Mouse (Mus musculus) midbrain, embryonic 15.5 days (tissue): ENCODE results near the gene Mtss1l. TPM values are rescaled to one million over a fixed set of nuclear protein-coding genes. Genes with fewer than 3 reads are reported as not detected.
A peak's percentile ranks its signal among the peaks of the same experiment; 100 is the strongest.

Experiments
- ATAC-seq: fragments of 200-750 bp; cut with Nextera tagmentation; replicated peaks from 2 replicates; pipeline ENCODE4 v1.8.0; 2017; ENCODE audit warnings: moderate TSS enrichment
- H3K27ac ChIP-seq: fragments of 300-500 bp; sonication (generic); 2 replicates; pipeline ENCODE4 v1.5.1; 2015; ENCODE audit warnings: mild to moderate bottlenecking, inconsistent platforms
- H3K27me3 ChIP-seq: fragments of 300-500 bp; sonication (generic); replicated peaks from 2 replicates; pipeline ENCODE4 v1.6.1; 2015; ENCODE audit warnings: inconsistent platforms
- H3K36me3 ChIP-seq: fragments of 300-500 bp; sonication (generic); replicated peaks from 2 replicates; pipeline ENCODE4 v1.6.1; 2015; ENCODE audit warnings: inconsistent platforms
- H3K4me1 ChIP-seq: fragments of 300-500 bp; sonication (generic); 2 replicates; pipeline ENCODE4 v1.6.1; 2015; ENCODE audit warnings: inconsistent platforms
- H3K4me2 ChIP-seq: fragments of 300-500 bp; sonication (generic); 2 replicates; pipeline ENCODE4 v1.6.1; 2015; ENCODE audit warnings: inconsistent platforms, mild to moderate bottlenecking, moderate library complexity
- H3K4me3 ChIP-seq: fragments of 300-500 bp; sonication (generic); 2 replicates; pipeline ENCODE4 v1.5.1; 2015; ENCODE audit warnings: mild to moderate bottlenecking, inconsistent platforms
- H3K9ac ChIP-seq: fragments of 300-500 bp; sonication (generic); 2 replicates; pipeline ENCODE4 v1.6.1; 2015; ENCODE audit warnings: mild to moderate bottlenecking, inconsistent platforms
- H3K9me3 ChIP-seq: fragments of 300-500 bp; sonication (generic); 2 replicates; pipeline ENCODE4 v1.6.1; 2016; ENCODE audit warnings: inconsistent platforms
- WGBS: fragments of 180-500 bp; shearing (Covaris S2); methylation state at CpG from one replicate; pipeline ENCODE4 v1.1.7; 2015; ENCODE audit warnings: mixed read lengths; 5-methylcytosine and 5-hydroxymethylcytosine counted together
- polyA plus RNA-seq: library from polyadenylated mRNA; unstranded; fragments of >200 nt; fragmentation: Nextera tagmentation; extraction: Ambion mirVana; gene quantifications from 2 replicates; pipeline ENCODE4 v1.2.1, GENCODE M21; 2015

Mtss1l gene
- polyA plus RNA-seq, 1 experiment from 2014 or later: 45.7 TPM

DNA sequence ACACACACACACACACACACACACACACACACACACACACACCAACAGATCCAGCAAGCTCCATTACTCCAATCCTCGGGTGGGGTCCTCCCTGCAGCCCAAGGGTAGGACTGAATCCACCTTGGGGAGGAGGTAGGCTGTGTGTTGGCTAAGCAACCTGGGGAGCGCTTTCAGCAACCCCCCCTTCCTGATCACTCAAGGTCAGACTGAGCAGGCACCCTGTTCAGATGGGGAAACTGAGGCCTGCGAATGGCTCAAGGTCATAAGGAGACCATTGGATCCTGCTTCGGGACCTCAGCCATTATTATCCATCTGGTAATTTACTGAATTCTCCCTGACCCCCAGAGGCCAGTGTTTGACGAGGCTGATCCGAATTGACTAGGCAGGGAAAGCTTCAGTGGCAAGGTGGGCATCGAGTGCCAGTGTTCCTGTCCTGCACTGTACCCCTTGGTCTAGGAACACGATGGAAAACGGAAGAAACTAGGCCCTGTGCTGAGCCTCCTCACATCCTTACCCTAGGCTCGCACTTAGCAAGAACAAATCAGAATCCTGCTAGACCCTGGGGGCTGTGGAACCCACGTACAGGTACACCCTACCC, 1.2 kb downstream of the Mtss1l start:
- Histone ChIP-seq H3K27ac (peak overlapping the region; percentile 94), H3K4me2 (peak overlapping the region; percentile 74), H3K36me3 (no peaks in the 10 kb centered on the region; the same call in 1 of the 2 replicates), H3K27me3 (no peaks in the 10 kb centered on the region), H3K9me3 (no peaks in the 10 kb centered on the region), H3K4me1 (peaks cover 72% of the 10 kb centered on the region), H3K9ac (peak overlapping the region; percentile 95), H3K4me3 (peak overlapping the region; percentile 81)
- peak; percentile 5; the same call in 1 of the 2 replicates for ATAC-seq
- WGBS: 37% methylated on average over 11 of the region's 11 CpGs

- H3K27me3 ChIP-seq: no peaks in the 10 kb centered on the region
- H3K27ac ChIP-seq: peak overlapping the region; percentile 56
- no peak for ATAC-seq
- H3K36me3 ChIP-seq: peaks cover 16% of the 10 kb centered on the region
- no peaks in the 10 kb centered on the region for H3K9me3 ChIP-seq
- H3K4me2 ChIP-seq: peak overlapping the region; percentile 74
- peaks cover 64% of the 10 kb centered on the region for H3K4me1 ChIP-seq
- H3K9ac ChIP-seq: no peak overlapping the region
- H3K4me3 ChIP-seq: no peak overlapping the region
- 79% methylated on average over 3 of the region's 3 CpGs for WGBS
Measured at GRCm38 (mm10) chr8:110724493-110724892, 3.2 kb downstream of the Mtss1l start.

DNA sequence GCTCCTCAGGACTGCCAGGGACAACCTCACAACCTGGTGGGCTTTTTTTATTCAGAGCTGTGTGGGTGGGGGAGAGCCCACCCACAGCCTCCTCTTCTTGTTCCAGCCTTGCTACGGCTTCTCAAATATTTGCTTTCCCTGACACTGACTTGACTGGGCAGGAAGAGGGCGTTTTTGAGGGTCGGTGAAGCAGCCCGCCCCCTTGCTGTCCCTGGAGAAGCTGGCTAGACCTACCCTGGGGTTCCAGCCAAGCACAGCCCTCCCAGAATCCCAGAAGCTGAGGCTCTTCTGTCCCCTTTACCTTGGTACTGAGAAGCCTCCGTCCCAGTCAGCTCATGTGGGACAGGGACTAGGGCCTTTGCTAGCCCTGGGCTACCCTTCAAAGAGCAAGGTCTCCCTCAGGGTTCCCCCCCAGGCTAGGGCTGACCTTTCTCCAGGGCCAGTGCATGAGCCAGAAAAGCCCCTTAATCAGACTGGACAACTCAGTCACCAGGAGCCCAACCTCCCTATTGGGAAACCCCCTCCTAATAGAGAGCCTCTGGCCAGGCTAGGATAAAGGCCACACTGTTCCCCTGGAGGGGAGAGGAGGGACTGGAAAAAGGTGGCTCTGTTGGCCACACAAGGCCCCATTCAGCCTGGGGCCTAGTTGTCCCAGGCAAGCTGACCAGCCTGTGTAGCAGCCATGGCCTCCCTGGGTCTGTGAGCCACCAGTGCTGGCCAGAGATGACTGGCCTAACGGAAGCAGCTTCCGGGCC, 4.0 kb downstream of the Mtss1l start:
- H3K4me1 ChIP-seq: peaks cover 56% of the 10 kb centered on the region
- no peak for ATAC-seq
- 37% methylated on average over 7 of the region's 7 CpGs for WGBS
- H3K4me3 ChIP-seq: no peak overlapping the region
- H3K36me3 ChIP-seq: peaks cover 24% of the 10 kb centered on the region
- H3K9ac ChIP-seq: no peak overlapping the region; the same call in 1 of the 2 replicates
- peak overlapping the region; percentile 74 for H3K4me2 ChIP-seq
- no peaks in the 10 kb centered on the region for H3K9me3 ChIP-seq
- H3K27me3 ChIP-seq: no peaks in the 10 kb centered on the region
- peak overlapping the region; percentile 56 for H3K27ac ChIP-seq

DNA sequence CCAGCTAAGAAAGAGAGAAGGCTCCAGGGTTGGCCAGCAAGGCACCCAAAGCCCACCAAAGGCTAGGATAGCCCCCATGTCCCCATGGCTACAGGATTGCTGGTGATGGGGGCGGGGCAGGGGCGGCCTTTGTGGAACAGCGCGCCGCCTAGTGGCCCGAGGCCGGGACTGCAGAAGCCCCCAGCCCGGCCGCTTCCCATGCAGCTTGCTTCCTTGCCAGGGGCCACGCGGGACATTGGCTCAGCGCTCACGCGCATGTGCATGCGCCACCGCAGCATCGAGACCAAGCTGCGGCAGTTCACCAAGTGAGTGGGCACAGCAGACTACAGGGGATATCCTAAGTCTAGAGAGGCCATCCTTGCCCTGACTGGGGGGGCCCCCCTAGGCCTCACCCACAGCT, 5.6 kb downstream of the Mtss1l start:
- ATAC-seq: peak; percentile 19; the same call in 1 of the 2 replicates
- no peak overlapping the region for H3K4me2 ChIP-seq
- H3K9ac ChIP-seq: no peak overlapping the region
- peaks cover 37% of the 10 kb centered on the region for H3K36me3 ChIP-seq
- H3K27ac ChIP-seq: no peak overlapping the region
- no peaks in the 10 kb centered on the region for H3K9me3 ChIP-seq
- H3K4me3 ChIP-seq: no peak overlapping the region
- 6% methylated on average over 18 of the region's 18 CpGs for WGBS
- H3K4me1 ChIP-seq: peaks cover 50% of the 10 kb centered on the region
- no peaks in the 10 kb centered on the region for H3K27me3 ChIP-seq

DNA sequence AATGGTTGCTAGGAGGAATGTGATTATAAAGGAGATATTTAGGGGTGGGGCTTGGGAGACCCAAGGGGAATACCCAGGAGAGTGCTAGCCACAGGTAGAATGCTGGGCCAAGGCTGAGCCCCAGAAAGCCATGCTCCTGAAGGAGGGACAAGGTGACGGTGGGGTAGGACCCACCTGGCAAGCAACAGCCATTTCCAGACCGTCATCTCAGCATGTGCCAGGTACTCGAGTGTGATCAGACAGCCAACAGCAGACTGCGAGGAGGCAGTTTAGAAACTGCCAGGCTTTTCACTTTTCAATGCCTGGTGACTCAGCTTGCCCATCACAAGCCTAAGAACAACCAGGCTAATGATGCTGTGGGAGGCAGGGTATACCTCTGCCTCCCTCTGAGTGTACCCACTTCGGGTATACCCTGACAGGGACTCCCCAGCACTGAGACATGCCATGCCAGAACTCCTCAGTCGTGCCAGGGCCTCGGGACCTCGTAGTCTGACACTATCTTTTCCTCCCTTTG, 10.1 kb downstream of the Mtss1l start:
- ATAC-seq: no peak
- H3K4me1 ChIP-seq: peaks cover 10% of the 10 kb centered on the region
- no peak overlapping the region for H3K4me3 ChIP-seq
- H3K27ac ChIP-seq: no peak overlapping the region
- H3K9me3 ChIP-seq: no peaks in the 10 kb centered on the region
- WGBS: 92% methylated on average over 8 of the region's 8 CpGs
- no peak overlapping the region for H3K4me2 ChIP-seq
- peaks cover 67% of the 10 kb centered on the region for H3K36me3 ChIP-seq
- H3K27me3 ChIP-seq: no peaks in the 10 kb centered on the region
- no peak overlapping the region for H3K9ac ChIP-seq

DNA sequence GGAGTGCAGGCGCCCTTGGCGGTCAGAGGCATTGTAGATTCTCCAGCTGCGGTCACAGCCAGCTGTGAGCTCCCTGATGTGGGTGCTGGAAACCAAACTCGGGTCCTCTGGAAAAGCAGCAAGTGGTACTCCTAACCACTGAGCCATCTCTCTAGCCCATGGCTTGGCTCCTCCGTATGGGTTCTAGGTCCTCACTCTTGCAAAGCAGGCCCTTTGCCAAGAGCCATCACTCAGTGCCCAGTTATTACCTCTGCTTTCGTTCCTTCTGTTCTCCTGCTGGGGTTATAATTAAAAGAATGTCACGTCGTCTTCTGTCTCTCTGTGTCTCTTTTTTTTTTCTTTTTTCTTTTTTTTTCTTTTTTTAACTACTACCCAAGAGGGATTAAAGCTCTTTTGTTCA, 11.8 kb downstream of the Mtss1l start:
- no peaks in the 10 kb centered on the region for H3K9me3 ChIP-seq
- H3K27ac ChIP-seq: no peak overlapping the region
- H3K27me3 ChIP-seq: no peaks in the 10 kb centered on the region
- no peaks in the 10 kb centered on the region for H3K4me1 ChIP-seq
- no peak for ATAC-seq
- 92% methylated on average over 8 of the region's 8 CpGs for WGBS
- H3K36me3 ChIP-seq: peaks cover 82% of the 10 kb centered on the region
- H3K9ac ChIP-seq: no peak overlapping the region
- H3K4me3 ChIP-seq: no peak overlapping the region
- no peak overlapping the region for H3K4me2 ChIP-seq

- peaks cover 38% of the 10 kb centered on the region for H3K36me3 ChIP-seq
- H3K4me2 ChIP-seq: no peak overlapping the region
- WGBS: 93% methylated on average over 35 of the region's 35 CpGs
Measured at GRCm38 (mm10) chr8:110738591-110739195, 17.4 kb downstream of the Mtss1l start.

GRCm38 (mm10) chr8:110740629-110741175, 19.4 kb downstream of the Mtss1l start:
- Histone ChIP-seq H3K9ac (no peak overlapping the region), H3K36me3 (peaks cover 26% of the 10 kb centered on the region), H3K9me3 (no peaks in the 10 kb centered on the region), H3K4me3 (no peak overlapping the region), H3K4me2 (no peak overlapping the region), H3K4me1 (no peaks in the 10 kb centered on the region), H3K27me3 (no peaks in the 10 kb centered on the region), H3K27ac (no peak overlapping the region)
- WGBS: 91% methylated on average over 5 of the region's 5 CpGs
- no peak for ATAC-seq

More at GRCm38 (mm10) chr8:110738591-110739195, 17.4 kb downstream of the Mtss1l start:
- Histone ChIP-seq H3K27ac (no peak overlapping the region), H3K4me3 (no peak overlapping the region), H3K9me3 (no peaks in the 10 kb centered on the region), H3K27me3 (no peaks in the 10 kb centered on the region), H3K9ac (no peak overlapping the region), H3K4me1 (no peaks in the 10 kb centered on the region)
- no peak for ATAC-seq

GRCm38 (mm10) chr8:110741816-110742451, 20.7 kb downstream of the Mtss1l start:
- no peaks in the 10 kb centered on the region for H3K27me3 ChIP-seq
- H3K4me1 ChIP-seq: no peaks in the 10 kb centered on the region
- no peak overlapping the region for H3K4me3 ChIP-seq
- H3K4me2 ChIP-seq: no peak overlapping the region
- H3K9ac ChIP-seq: no peak overlapping the region
- peaks cover 15% of the 10 kb centered on the region for H3K36me3 ChIP-seq
- no peak overlapping the region for H3K27ac ChIP-seq
- 75% methylated on average over 15 of the region's 15 CpGs for WGBS
- no peak for ATAC-seq
- no peaks in the 10 kb centered on the region for H3K9me3 ChIP-seq

DNA sequence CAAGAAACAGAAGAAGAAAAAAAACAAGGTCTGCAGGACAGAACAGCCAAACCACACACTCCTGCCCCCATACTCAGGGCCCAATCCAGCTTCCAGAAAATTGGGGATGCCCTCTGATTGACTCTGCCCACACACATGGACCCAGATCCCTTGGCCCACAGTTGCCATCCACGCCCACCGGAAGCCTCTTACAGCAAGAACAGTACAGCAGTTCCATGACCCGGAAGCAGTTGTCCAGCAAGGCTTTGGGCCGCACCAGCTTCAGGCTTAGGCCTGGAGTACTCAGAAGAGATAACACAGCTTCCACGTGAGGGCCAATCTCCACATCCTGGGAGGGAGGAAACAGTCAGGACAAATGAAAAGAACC, 21.2 kb downstream of the Mtss1l start:
- Histone ChIP-seq H3K27me3 (no peaks in the 10 kb centered on the region), H3K9ac (no peak overlapping the region), H3K27ac (no peak overlapping the region), H3K9me3 (no peaks in the 10 kb centered on the region), H3K4me1 (no peaks in the 10 kb centered on the region), H3K4me3 (no peak overlapping the region), H3K4me2 (no peak overlapping the region), H3K36me3 (peaks cover 10% of the 10 kb centered on the region)
- 86% methylated on average over 5 of the region's 5 CpGs for WGBS
- ATAC-seq: no peak

GRCm38 (mm10) chr8:110745162-110745561, 23.9 kb downstream of the Mtss1l start:
- no peaks in the 10 kb centered on the region; the same call in 1 of the 2 replicates for H3K36me3 ChIP-seq
- no peak overlapping the region for H3K27ac ChIP-seq
- WGBS: 94% methylated on average over 10 of the region's 10 CpGs
- no peaks in the 10 kb centered on the region for H3K9me3 ChIP-seq
- no peak for ATAC-seq
- 0 out of 2 replicates have a peak, but pooled peaks cover 2% of the 10 kb centered on the region for H3K4me1 ChIP-seq
- no peak overlapping the region for H3K9ac ChIP-seq
- H3K4me3 ChIP-seq: no peak overlapping the region
- H3K4me2 ChIP-seq: no peak overlapping the region
- no peaks in the 10 kb centered on the region for H3K27me3 ChIP-seq

DNA sequence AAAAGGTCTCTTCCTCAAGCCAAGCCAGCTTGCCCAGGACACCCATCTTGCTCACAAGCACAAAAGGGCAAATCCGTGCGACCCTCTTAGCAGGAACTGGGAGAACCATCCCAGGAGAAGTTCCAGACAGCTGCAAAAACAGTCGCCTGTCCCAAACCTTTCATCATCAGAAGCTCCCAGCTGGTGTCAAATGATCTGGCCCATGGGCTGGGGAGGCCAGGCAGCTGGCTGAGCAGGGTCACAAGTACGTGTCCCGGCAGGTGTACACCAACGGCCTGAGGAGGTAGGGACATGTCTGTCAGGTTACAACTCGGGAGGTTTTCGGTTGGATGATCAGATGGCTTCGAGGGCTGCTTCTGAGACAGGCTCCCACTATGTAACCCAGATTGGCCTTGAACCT, 25.4 kb downstream of the Mtss1l start:
- Histone ChIP-seq H3K4me3 (no peak overlapping the region), H3K4me2 (no peak overlapping the region), H3K9ac (no peak overlapping the region), H3K27me3 (no peaks in the 10 kb centered on the region), H3K36me3 (no peaks in the 10 kb centered on the region; the same call in 1 of the 2 replicates), H3K9me3 (no peaks in the 10 kb centered on the region), H3K4me1 (0 out of 2 replicates have a peak, but pooled peaks cover 2% of the 10 kb centered on the region), H3K27ac (no peak overlapping the region)
- ATAC-seq: no peak
- 80% methylated on average over 9 of the region's 9 CpGs for WGBS
